Mouse (Mus musculus) hindbrain, embryonic 13.5 days (tissue): Measurements from ENCODE around the gene Trpv2. TPM values are rescaled to one million over a fixed set of nuclear protein-coding genes. Genes with fewer than 3 reads are reported as not detected.

Source experiments
- ATAC-seq: fragments of 200-750 bp; cut with Nextera tagmentation; 2 replicates; pipeline ENCODE4 v1.8.0; 2017; ENCODE audit warnings: moderate TSS enrichment; ENCODE audit not compliant: low FRiP score
- H3K27ac ChIP-seq: fragments of 300-500 bp; sonication (generic); 2 replicates; pipeline ENCODE4 v1.5.1; 2015; ENCODE audit warnings: inconsistent platforms, mild to moderate bottlenecking, moderate library complexity
- H3K27me3 ChIP-seq: fragments of 300-500 bp; sonication (generic); 2 replicates; pipeline ENCODE4 v1.6.1; 2015; ENCODE audit warnings: mild to moderate bottlenecking, inconsistent platforms
- H3K36me3 ChIP-seq: fragments of 300-500 bp; sonication (generic); 2 replicates; pipeline ENCODE4 v1.6.1; 2015; ENCODE audit warnings: mild to moderate bottlenecking, inconsistent platforms
- H3K4me1 ChIP-seq: fragments of 300-500 bp; sonication (generic); replicated peaks from 2 replicates; pipeline ENCODE4 v1.6.1; 2015; ENCODE audit warnings: inconsistent platforms
- H3K4me2 ChIP-seq: fragments of 300-500 bp; sonication (generic); 2 replicates; pipeline ENCODE4 v1.6.1; 2015; ENCODE audit warnings: inconsistent platforms, mild to moderate bottlenecking, moderate library complexity
- H3K4me3 ChIP-seq: fragments of 300-500 bp; sonication (generic); 2 replicates; pipeline ENCODE4 v1.5.1; 2015; ENCODE audit warnings: mild to moderate bottlenecking, inconsistent platforms
- H3K9ac ChIP-seq: fragments of 300-500 bp; sonication (generic); 2 replicates; pipeline ENCODE4 v1.6.1; 2015; ENCODE audit warnings: mild to moderate bottlenecking, inconsistent platforms
- H3K9me3 ChIP-seq: fragments of 300-500 bp; sonication (generic); 2 replicates; pipeline ENCODE4 v1.6.1; 2016; ENCODE audit warnings: inconsistent platforms
- WGBS: fragments of 180-500 bp; shearing (Covaris S2); methylation state at CpG from one replicate; pipeline ENCODE4 v1.1.7; 2015; 5-methylcytosine and 5-hydroxymethylcytosine counted together
- polyA plus RNA-seq: library from polyadenylated mRNA; unstranded; fragments of >200 nt; fragmentation: Nextera tagmentation; extraction: Ambion mirVana; gene quantifications from 2 replicates; pipeline ENCODE4 v1.2.1, GENCODE M21; 2015

Trpv2 gene
- polyA plus RNA-seq, 1 experiment from 2014 or later, result 21.5 TPM

DNA sequence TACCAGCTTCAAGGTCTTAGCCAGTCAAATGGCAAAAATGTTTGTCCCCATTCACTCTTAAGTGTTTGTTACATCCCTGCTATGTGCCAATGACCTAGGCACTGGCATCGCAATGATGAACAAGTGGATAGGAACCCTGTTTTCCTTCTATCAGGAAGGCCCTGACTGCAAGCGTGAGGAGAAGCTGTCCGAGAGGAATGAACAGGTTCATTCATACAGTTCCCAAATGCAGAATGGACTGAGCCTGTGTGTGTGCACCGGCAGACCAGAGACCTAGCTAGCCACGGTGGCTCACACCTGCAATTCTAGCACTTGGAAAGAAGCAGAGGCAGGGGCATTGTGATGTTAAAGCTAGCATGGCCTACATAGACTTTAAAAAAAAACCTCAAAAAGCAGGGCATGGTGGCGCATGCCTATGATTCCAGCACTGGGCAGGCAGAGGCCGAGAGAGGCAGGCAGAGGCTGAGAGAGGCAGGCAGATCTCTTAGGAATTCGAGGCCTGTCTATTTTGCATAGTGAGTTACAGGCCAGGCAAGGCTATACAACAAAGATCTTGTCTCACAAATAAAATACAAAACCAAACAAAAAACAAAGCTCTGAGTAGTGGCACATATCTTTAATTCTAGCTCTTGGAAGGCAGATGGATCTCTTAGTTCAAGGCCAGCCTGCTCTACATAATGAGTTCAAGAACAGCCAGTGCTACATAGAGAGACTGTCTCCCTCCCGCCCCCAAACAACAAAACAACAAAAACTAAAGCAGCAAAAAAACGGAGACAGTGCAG lies 33.1 kb downstream of the Trpv2 start:
- H3K36me3 ChIP-seq, result peaks cover 65% of the 10 kb centered on the region
- H3K4me2 ChIP-seq, result no peak overlapping the region
- no peak overlapping the region for H3K4me3 ChIP-seq
- no peaks in the 10 kb centered on the region for H3K9me3 ChIP-seq
- no peak for ATAC-seq
- 0 out of 2 replicates have a peak overlapping the region, but pooled peaks have one; percentile 35 for H3K27ac ChIP-seq
- peaks cover 53% of the 10 kb centered on the region for H3K4me1 ChIP-seq
- no peaks in the 10 kb centered on the region for H3K27me3 ChIP-seq
- WGBS, result 65% methylated on average over 10 of the region's 10 CpGs
- H3K9ac ChIP-seq, result peak overlapping the region; percentile 10; the same call in 1 of the 2 replicates

DNA sequence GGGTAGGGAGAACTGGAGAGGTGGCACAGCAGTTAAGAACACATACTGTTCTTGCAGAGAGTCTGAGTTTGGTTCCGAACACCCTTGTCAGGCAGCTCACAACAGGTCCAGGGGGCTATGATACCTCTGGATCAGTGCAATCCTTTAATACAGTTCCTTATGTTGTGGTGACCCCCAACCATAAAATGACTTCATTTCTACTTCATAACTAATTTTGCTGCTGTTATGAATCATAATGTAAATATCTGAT lies 33.6 kb downstream of the Trpv2 start:
- H3K4me1 ChIP-seq, result peaks cover 59% of the 10 kb centered on the region
- peak overlapping the region; percentile 36; the same call in 1 of the 2 replicates for H3K9ac ChIP-seq
- H3K9me3 ChIP-seq, result no peaks in the 10 kb centered on the region
- WGBS, result 96% methylated on average over 1 of the region's 1 CpGs
- H3K4me2 ChIP-seq, result no peak overlapping the region
- H3K27me3 ChIP-seq, result no peaks in the 10 kb centered on the region
- H3K4me3 ChIP-seq, result no peak overlapping the region
- H3K27ac ChIP-seq, result no peak overlapping the region
- no peak for ATAC-seq
- peaks cover 65% of the 10 kb centered on the region for H3K36me3 ChIP-seq

DNA sequence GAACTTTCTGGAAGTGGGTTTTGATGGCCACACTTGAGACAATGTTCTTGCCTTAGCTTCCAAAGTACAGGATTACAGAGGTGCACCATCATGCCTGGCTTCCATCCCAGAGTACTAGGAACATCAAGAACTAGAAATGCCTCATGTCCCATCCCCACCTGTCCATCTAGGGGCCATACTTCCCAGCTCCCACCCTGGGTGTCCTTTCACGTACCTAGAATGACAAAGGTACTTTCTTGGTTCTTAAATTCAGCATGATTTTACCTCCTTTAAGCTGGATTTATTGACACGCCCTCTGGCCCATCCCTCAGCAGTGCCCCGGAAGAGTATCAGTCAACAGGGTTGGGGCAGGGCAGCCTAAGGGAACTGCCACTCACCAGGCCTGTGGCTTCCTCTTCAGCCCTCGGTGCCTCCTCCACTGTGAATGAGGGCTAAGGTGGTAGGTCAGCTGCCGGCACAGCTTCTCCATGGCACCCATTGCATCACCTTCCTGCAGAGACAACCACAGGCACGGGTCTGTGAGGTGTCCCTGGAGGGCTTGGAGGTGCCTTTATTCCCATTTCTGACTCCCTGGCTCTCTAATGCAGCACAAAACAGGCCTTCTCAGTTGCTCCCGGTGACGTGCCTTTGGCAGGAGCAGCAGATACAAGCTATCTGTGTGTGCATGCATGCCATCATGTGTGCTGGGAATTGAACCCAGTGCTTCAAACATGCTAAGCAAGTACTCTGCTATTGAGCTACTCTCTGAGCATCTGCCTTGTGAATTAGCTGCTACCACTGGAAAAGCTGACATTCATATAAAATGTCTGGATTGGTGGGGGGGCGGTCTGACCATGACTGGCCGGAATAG lies 34.8 kb downstream of the Trpv2 start:
- H3K4me3 ChIP-seq, result no peak overlapping the region
- 0 out of 2 replicates have a peak overlapping the region, but pooled peaks have one; percentile 40 for H3K27ac ChIP-seq
- WGBS, result 77% methylated on average over 10 of the region's 10 CpGs
- no peak overlapping the region for H3K4me2 ChIP-seq
- H3K27me3 ChIP-seq, result no peaks in the 10 kb centered on the region
- no peak for ATAC-seq
- H3K9ac ChIP-seq, result peak overlapping the region; percentile 36; the same call in 1 of the 2 replicates
- no peaks in the 10 kb centered on the region for H3K9me3 ChIP-seq
- H3K4me1 ChIP-seq, result peaks cover 60% of the 10 kb centered on the region
- H3K36me3 ChIP-seq, result peaks cover 65% of the 10 kb centered on the region

DNA sequence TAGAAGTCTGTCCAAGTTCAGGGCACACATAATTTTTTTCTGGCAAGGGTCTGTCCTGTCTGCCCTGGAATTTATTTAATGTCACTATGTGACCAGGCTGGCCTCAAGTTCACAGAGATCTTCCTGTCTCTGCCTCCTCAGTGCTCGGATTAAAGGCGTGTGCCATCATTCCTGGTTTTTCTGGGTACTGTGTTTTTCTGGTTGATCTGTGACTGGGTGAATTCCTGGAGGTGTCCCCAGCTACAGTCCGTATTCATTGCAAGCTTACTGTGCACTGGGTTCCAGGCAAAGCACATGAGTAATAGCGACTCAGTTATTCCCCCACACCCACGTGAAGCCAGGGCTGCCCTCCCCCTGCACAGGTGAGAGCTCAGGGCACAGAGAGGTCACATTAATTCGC lies 36.0 kb downstream of the Trpv2 start:
- no peak overlapping the region for H3K4me2 ChIP-seq
- ATAC-seq, result no peak
- no peaks in the 10 kb centered on the region for H3K27me3 ChIP-seq
- peaks cover 58% of the 10 kb centered on the region for H3K4me1 ChIP-seq
- H3K4me3 ChIP-seq, result no peak overlapping the region
- peaks cover 52% of the 10 kb centered on the region for H3K36me3 ChIP-seq
- no peak overlapping the region for H3K27ac ChIP-seq
- 90% methylated on average over 6 of the region's 6 CpGs for WGBS
- H3K9me3 ChIP-seq, result no peaks in the 10 kb centered on the region
- H3K9ac ChIP-seq, result no peak overlapping the region

DNA sequence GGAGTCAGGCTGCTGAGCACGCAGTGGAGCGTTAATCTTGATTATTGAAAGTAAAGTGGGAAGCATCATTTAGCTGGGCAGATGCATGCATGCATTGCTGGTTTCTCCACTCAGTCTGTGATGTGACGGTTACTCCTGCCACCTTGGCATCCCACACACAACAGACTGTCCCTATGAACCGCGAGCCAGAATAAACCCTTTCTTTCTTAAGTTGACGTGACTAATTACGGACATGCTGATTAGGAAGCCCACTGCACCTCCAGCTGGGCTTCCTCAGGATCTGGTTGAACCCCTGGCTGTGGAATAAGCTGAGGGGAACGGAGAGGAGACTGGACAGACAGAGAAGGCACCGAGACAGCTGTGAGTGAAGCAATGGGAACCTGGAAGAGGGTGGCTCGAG lies 38.3 kb downstream of the Trpv2 start:
- H3K27me3 ChIP-seq, result no peaks in the 10 kb centered on the region
- H3K4me3 ChIP-seq, result no peak overlapping the region
- H3K4me2 ChIP-seq, result peak overlapping the region; percentile 47
- H3K9ac ChIP-seq, result peak overlapping the region; percentile 67
- H3K27ac ChIP-seq, result peak overlapping the region; percentile 97
- H3K36me3 ChIP-seq, result peaks cover 44% of the 10 kb centered on the region
- no peak for ATAC-seq
- 41% methylated on average over 10 of the region's 10 CpGs for WGBS
- peaks cover 35% of the 10 kb centered on the region for H3K4me1 ChIP-seq
- H3K9me3 ChIP-seq, result no peaks in the 10 kb centered on the region

DNA sequence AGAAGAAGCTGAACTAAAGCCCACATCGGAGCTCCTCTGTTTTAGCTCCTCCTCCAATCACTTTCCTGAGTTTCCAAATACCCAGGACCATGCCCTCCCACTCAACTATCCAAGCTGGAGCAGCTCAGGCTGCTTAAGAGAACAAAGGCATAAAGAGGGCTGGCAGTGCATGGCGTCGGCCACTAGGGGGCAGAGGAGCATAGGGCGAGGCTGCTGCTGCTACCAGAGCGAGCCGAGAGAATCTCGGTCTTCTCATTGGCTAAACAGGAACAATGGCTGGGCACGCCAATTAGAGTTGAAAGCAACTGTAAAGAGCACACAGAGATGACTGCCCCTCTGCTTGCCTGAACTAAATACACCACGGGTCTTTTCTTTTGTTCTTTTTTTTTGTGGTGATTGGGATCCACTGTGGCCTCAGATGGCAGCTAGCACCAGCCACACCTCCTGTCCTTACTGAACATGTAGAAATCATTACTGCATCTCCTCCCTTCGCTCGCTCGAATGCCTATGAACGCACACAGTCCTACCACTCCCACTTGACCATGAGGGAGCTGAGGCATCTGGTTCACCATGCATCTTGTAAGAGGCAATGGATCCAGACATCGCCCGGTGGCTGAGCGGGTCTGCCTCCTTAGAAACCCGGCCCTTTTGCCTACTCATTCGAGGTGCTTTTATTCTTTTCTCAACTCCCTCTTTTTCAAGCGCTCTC lies 39.5 kb downstream of the Trpv2 start:
- Histone ChIP-seq H3K27ac (peak overlapping the region; percentile 97), H3K4me3 (peak overlapping the region; percentile 20), H3K9me3 (no peaks in the 10 kb centered on the region), H3K4me1 (peaks cover 32% of the 10 kb centered on the region), H3K4me2 (peak overlapping the region; percentile 47), H3K36me3 (peaks cover 39% of the 10 kb centered on the region), H3K9ac (peak overlapping the region; percentile 70), H3K27me3 (no peaks in the 10 kb centered on the region)
- ATAC-seq, result peak; percentile 96
- 3% methylated on average over 19 of the region's 19 CpGs for WGBS

DNA sequence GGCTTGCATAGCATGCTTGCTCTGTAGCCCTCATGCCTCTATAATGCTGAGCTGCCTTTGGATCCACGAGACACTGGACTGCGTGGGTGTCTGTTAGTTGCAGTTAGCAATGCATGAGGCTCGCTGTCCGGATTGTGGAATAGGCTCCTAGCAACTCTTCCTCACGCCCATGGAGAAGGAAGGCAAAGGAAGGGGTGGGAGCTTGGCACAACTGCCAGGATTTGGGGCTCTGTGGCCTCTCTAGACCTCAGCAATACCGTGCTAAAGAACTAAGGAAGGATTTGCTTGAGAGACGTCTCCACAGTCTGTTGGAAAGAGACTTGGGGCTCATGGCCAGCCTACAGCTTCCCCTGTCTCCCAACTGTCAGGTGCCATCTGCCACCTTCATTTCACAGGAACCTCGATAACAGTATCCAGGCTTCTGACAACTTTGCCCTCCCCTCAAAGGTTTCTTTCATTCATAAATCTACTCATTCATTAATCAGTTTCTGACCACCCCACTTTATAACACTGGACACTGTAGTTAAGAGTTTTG lies 40.7 kb downstream of the Trpv2 start:
- Histone ChIP-seq H3K4me3 (no peak overlapping the region), H3K9me3 (no peaks in the 10 kb centered on the region), H3K36me3 (peaks cover 39% of the 10 kb centered on the region), H3K4me1 (peaks cover 32% of the 10 kb centered on the region), H3K4me2 (no peak overlapping the region), H3K27me3 (no peaks in the 10 kb centered on the region), H3K9ac (peak overlapping the region; percentile 70; the same call in 1 of the 2 replicates), H3K27ac (peak overlapping the region; percentile 97)
- WGBS, result 68% methylated on average over 8 of the region's 8 CpGs
- ATAC-seq, result no peak

DNA sequence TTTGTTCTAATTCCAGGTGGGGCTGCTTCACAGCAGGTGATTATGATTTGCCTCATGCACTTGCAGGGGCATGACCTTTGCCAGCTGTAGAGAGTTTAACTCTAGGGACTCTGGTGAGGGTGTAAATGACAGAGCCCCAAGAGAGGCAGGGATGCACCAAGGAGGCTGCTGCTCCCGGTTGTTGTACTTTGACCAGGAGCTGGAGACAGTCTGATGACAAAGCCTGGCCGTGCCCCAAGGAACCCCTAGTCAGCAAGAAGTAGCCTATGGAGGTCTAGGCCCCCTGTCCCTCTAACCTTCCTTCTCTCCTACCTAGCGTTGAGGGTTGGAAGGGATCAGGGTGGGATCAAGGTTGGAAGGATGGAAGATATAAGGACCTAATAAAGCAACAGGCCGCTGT lies 41.2 kb downstream of the Trpv2 start:
- peak overlapping the region; percentile 97; the same call in 1 of the 2 replicates for H3K27ac ChIP-seq

DNA sequence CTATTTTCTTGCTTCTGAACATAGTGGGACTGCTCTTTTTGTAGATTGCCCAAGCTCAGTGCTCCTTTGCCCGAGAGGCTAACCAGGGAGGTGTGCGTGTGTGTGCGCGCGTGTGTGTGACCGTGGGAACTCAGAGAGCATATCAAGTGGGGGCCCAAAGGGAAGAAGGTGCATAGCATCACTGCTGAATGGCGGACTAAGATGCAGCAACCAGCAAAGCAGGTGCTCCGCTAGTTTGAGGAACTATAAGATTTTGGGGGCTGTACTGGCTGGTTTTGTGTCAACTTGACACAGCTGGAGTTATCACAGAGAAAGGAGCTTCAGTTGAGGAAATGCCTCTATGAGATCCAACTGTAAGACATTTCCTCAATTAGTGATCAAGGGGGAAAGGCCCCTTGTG lies 46.8 kb downstream of the Trpv2 start:
- H3K9me3 ChIP-seq, result no peaks in the 10 kb centered on the region
- WGBS, result 97% methylated on average over 8 of the region's 8 CpGs
- no peaks in the 10 kb centered on the region for H3K27me3 ChIP-seq
- H3K9ac ChIP-seq, result no peak overlapping the region
- H3K4me1 ChIP-seq, result peaks cover 19% of the 10 kb centered on the region
- peaks cover 33% of the 10 kb centered on the region for H3K36me3 ChIP-seq
- H3K27ac ChIP-seq, result no peak overlapping the region
- no peak for ATAC-seq
- H3K4me3 ChIP-seq, result no peak overlapping the region
- H3K4me2 ChIP-seq, result no peak overlapping the region

More for the DNA sequence above, 41.2 kb downstream of the Trpv2 start:
- Histone ChIP-seq H3K36me3 (peaks cover 39% of the 10 kb centered on the region), H3K27me3 (no peaks in the 10 kb centered on the region), H3K9ac (no peak overlapping the region), H3K4me1 (peaks cover 32% of the 10 kb centered on the region), H3K4me3 (no peak overlapping the region), H3K4me2 (no peak overlapping the region), H3K9me3 (no peaks in the 10 kb centered on the region)
- WGBS, result 87% methylated on average over 4 of the region's 4 CpGs
- ATAC-seq, result no peak

DNA sequence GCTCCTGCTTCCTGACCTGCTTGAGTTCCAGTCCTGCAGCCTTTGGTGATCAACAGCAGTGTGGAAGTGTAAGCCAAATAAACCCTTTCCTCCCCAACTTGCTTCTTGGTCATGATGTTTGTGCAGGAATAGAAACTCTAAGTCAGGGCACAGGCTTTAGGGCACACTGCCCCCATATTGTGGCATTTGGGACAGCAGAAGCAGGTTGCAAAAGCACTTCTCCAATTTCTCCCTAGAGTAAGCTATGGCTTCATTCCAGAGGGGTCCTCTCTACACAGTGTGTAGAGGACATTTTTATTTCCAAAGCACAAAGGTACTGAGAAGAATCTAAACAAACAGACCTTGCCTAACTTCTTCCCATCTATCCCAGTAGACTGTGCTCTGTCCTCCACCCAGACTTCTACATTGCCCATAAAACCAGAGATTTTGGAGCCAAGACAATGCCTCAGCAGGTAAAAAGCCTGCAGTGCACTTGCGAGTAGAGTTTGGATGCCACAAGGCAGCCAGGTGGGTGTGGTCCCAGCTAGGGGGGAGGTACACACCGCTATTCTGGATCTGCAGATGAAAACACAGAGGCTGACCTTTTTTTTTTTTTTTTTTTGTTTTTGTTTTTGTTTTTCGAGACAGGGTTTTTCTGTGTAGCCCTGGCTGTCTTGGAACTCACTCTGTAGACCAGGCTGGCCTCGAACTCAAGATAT lies 47.4 kb downstream of the Trpv2 start:
- H3K27ac ChIP-seq, result no peak overlapping the region
- no peaks in the 10 kb centered on the region for H3K9me3 ChIP-seq
- ATAC-seq, result no peak
- H3K36me3 ChIP-seq, result peaks cover 29% of the 10 kb centered on the region
- no peak overlapping the region for H3K9ac ChIP-seq
- H3K4me2 ChIP-seq, result no peak overlapping the region
- no peak overlapping the region for H3K4me3 ChIP-seq
- WGBS, result 81% methylated on average over 4 of the region's 4 CpGs
- no peaks in the 10 kb centered on the region for H3K27me3 ChIP-seq
- peaks cover 19% of the 10 kb centered on the region for H3K4me1 ChIP-seq

DNA sequence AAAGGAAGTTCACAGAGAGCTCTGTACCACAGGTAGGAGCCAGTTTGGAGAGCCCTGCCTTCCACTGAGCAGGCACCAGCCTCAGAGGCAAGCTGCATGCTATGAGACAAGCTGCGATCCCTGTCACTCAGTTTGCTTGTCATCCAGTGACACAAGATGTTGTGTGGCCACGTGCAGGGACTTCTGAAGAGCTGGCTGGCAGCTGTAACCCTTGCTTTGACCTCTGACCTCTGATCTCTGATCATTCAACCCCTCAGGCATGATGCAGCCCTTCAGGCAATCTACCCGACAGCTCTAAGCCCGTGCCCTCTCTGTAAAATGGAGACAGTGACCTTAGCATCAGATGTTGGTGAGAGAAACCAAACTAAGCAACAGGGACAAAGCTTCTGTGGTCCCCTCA lies 48.6 kb downstream of the Trpv2 start:
- Histone ChIP-seq H3K27me3 (no peaks in the 10 kb centered on the region), H3K9ac (no peak overlapping the region), H3K27ac (no peak overlapping the region), H3K36me3 (peaks cover 21% of the 10 kb centered on the region), H3K4me2 (no peak overlapping the region), H3K9me3 (no peaks in the 10 kb centered on the region), H3K4me1 (peaks cover 22% of the 10 kb centered on the region), H3K4me3 (no peak overlapping the region)
- no peak for ATAC-seq
- WGBS, result 25% methylated on average over 4 of the region's 4 CpGs
